Mouse (Mus musculus): ENCODE measurements around the gene Adar. TPM values are rescaled to one million over a fixed set of nuclear protein-coding genes. Genes with fewer than 3 reads are reported as not detected.

The Adar gene
- total RNA-seq (2021), result 1 to 10 TPM; 1.9 to 2.3 TPM
- long read RNA-seq, experiment 1, full-length matches to known transcripts, result 1 of 3 reads
- long read RNA-seq, experiment 1, partial matches to known transcripts, result 0 of 3 reads
- long read RNA-seq, experiment 1, other reads (novel, unspliced or antisense), result 2 of 3 reads
- long read RNA-seq, experiment 2, full-length matches to known transcripts, result 2 of 2 reads
- long read RNA-seq, experiment 2, partial matches to known transcripts, result 0 of 2 reads
- long read RNA-seq, experiment 2, other reads (novel, unspliced or antisense), result 0 of 2 reads

DNA sequence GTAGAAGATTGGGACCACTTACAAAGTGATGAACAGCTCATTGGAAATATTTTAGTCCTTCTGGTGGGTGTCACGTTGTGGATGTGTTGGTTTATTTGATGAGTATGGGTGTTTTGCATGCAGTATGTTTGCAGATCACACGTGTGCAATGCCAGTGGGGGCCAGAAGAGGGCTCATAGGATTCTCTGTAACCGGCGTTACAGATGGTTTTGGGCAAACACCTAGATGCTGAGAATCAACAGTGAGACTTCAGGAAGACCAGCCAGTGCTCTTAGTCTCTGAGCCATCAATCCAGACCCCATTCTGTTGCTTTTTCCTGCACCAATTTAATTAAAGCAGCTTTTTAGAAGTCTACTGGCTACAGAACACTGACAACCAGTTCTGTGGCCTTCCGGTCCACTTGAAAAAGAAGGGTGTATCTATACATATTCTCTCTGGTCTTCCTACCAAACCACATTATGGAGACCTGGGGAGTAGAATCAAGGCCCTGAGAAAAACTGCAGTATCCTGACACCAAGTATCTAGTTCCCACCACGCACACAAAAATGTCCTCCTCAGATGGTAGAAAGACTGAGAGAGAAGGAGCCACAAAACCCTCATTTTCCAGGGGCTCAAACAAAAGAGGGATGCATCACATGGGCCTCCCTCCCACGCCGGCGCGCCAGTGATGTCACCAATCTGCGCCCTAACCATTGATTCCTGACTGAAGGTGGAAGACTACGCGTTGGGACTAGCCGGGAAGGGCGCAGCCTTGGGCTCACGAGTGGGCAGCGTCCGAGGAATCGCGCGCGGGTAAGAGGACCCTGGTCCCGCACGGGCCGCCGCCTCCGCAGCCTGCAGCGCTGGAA is at the start of gene Adar:
Adar (plus strand) TSS at position 664 of the 848 bp plus-strand sequence.
- DNase-seq (ENCODE audit: low spot score), result peak; percentile 50

DNA sequence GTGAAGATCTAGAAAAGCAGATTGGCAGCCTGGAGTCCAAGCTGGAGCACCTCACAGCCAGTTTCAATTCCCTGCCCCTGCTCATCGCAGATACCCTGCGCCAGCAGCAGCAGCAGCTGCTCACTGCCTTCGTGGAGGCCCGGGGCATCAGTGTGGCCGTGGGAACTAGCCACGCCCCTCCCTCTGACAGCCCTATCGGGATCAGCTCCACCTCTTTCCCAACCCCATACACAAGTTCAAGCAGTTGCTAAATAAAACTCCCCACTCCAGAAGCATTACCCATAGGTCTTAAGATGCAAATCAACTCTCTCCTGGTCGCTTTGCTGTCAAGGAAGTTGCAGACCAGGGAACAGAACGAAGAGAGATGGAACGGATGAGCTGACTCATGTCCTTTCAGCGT is 47.7 kb upstream of the Adar start:
- DNase-seq (ENCODE audit: low spot score), result no peak

- no peak for DNase-seq (ENCODE audit: low spot score)
Measured at GRCm38 (mm10) chr3:89671334-89671733, 43.5 kb upstream of the Adar start.

GRCm38 (mm10) chr3:89672573-89673317 is 42.1 kb upstream of the Adar start:
- no peak for DNase-seq (ENCODE audit: low spot score)

DNA sequence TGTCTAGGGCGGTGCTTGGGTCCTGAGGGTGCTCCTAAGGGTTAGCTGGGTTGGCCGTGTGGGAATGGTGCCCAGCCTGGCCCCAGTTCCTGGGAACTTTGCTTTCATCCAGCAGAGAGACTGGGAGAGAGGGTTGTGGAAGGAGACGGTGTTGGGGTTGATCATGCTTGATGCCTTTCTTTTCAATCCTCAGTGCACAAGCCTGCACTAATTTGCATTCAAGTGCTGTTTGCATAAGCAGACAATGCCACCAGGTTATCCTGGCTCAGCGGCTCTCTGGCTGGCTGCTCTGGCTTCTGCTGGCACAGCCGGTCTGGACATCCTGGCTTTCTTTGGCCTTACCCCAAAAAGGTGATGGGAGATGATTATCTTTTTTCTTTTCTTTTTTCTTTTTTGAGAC is 37.2 kb upstream of the Adar start:
- DNase-seq (ENCODE audit: low spot score), result no peak

- DNase-seq (ENCODE audit: low spot score), result no peak
Measured at GRCm38 (mm10) chr3:89686031-89686430, 28.8 kb upstream of the Adar start.

GRCm38 (mm10) chr3:89688694-89689581 is 25.9 kb upstream of the Adar start:
- DNase-seq (ENCODE audit: low spot score), result peak; percentile 72

DNA sequence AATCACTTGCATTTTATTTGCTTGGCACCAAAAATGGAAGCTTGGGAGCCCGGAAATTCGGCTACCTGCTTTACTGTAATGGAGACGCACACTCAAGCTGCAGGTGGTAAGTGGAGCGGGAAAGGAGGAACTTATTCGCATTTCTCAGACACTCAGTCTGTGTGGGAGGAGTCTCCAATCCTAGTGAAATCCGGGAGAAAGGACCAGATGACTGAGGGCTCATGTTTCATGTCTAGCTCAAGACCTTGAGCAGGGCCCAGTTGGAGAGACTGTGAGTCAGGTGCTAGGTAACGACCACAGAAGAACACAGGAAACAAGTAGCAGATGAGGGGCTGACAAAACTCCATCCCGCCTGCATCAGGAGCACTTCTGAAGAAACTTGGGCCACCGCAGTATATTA is 23.0 kb upstream of the Adar start:
- no peak for DNase-seq (ENCODE audit: low spot score)

- no peak for DNase-seq (ENCODE audit: low spot score)
Measured at GRCm38 (mm10) chr3:89696152-89696821, 18.5 kb upstream of the Adar start.

- DNase-seq (ENCODE audit: low spot score), result no peak
Measured at GRCm38 (mm10) chr3:89698958-89699357, 15.9 kb upstream of the Adar start.

DNA sequence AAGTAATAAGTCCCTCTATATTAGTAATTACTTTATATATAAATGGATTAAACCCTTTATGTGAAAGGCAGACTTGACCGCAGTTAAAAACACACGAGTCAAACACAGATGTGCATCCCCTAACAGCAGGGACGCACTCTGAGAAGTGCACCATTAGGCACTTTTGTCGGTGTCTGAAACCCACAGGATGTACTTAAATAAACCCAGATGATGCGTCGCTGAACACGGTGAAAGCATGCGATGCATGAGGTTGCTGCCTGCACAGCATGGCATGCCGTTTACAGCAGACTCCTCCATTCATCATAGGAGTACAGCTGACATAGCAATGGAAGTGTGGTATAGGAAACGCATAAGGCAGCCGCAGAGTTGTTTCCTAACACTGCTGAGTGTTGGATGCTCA is 14.4 kb upstream of the Adar start:
- no peak for DNase-seq (ENCODE audit: low spot score)

- DNase-seq (ENCODE audit: low spot score), result no peak
Measured at GRCm38 (mm10) chr3:89703596-89703995, 11.2 kb upstream of the Adar start.

DNA sequence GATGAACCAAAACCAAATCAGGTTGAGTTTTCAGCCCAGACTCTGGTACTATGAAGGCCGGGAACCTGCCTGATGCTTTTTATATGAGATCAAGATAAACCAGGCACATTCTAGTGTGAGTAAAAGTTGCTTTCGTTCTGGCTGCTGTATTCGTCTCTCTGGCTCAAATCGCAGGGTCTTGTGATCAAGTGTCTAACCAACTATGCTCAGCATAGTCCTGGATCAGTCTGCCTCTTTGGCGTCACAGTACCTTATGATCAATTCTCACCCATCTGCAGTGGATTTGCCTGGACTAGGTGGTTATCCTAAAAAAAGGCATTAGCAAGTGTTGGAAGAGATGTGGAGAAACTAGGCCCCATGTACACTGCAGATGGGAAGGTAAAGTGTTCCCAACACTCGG is 10.8 kb upstream of the Adar start:
- DNase-seq (ENCODE audit: low spot score), result no peak

GRCm38 (mm10) chr3:89715207-89715966 is 565 bp downstream of the Adar start:
- peak; percentile 15 for DNase-seq (ENCODE audit: low spot score)

DNA sequence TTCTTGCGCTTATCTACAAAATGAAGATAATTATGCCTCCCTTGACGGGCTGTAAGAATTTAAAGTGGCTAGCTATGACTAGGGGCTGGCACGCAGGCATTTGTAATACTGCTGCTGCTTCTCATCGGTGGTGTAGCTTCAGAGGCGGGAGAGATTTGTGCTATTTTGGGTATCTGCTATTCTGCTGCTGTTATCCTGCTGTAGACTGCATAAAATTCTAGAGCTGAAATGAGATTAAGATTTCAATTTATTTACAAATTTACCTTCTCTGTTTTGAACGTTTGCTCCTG is 1.1 kb downstream of the Adar start:
- no peak for DNase-seq (ENCODE audit: low spot score)

GRCm38 (mm10) chr3:89722032-89722431 is 7.2 kb downstream of the Adar start:
- DNase-seq (ENCODE audit: low spot score), result no peak

- no peak for DNase-seq (ENCODE audit: low spot score)
Measured at GRCm38 (mm10) chr3:89723400-89724084, 8.7 kb downstream of the Adar start.

- no peak for DNase-seq (ENCODE audit: low spot score)
Measured at GRCm38 (mm10) chr3:89727028-89727427, 12.2 kb downstream of the Adar start.

- DNase-seq (ENCODE audit: low spot score), result no peak
Measured at GRCm38 (mm10) chr3:89728848-89729247, 14.0 kb downstream of the Adar start.

All from gastrocnemius, adult 18-20 months (tissue).